Comparison of ENCODE assay signal across 7 mouse cellular contexts in genomic region chr15:86089991-86090529, GRCm38 (mm10). TPM values are rescaled to one million over a fixed set of nuclear protein-coding genes. Genes with fewer than 3 reads are reported as not detected.
DNase-seq lines count a peak whose midpoint lies in the region; ATAC-seq lines count a peak whose summit lies in the region.

No protein-coding gene starts in this region.

- no peak for ATAC-seq in embryonic facial prominence, embryonic 11.5 days (replicated peaks; ENCODE audit: insufficient number of reproducible peaks, low FRiP score, low TSS enrichment, low read depth)
- ATAC-seq in heart, embryonic 11.5 days (replicated peaks; ENCODE audit: insufficient number of reproducible peaks, low FRiP score, low TSS enrichment) = no peak
- peak; percentile 80 for ATAC-seq in kidney, embryonic 14.5 days (ENCODE audit: low FRiP score, low TSS enrichment)

- peaks cover 3% of the 10 kb centered on the region; the same call in 1 of the 2 replicates for H3K4me1 ChIP-seq in embryonic facial prominence, embryonic 11.5 days (ENCODE audit: control insufficient read depth, insufficient read depth, low read length)
- peaks cover 45% of the 10 kb centered on the region for H3K4me1 ChIP-seq in heart, embryonic 11.5 days (ENCODE audit: control insufficient read depth, insufficient read depth, low read length)
- peaks cover 50% of the 10 kb centered on the region for H3K4me1 ChIP-seq in kidney, embryonic 14.5 days (ENCODE audit: control insufficient read depth, insufficient read depth, low read length)

- H3K27ac ChIP-seq in embryonic facial prominence, embryonic 11.5 days (replicated peaks; ENCODE audit: low read depth, low read length) = 0 out of 2 replicates have a peak overlapping the region, but pooled peaks have one; percentile 6
- peak overlapping the region; percentile 60 for H3K27ac ChIP-seq in heart, embryonic 11.5 days (ENCODE audit: low read depth, low read length)
- peak overlapping the region; percentile 83 for H3K27ac ChIP-seq in kidney, embryonic 14.5 days (ENCODE audit: low read depth, low read length)

- H3K9me3 ChIP-seq in embryonic facial prominence, embryonic 11.5 days (replicated peaks; ENCODE audit: control insufficient read depth, low read length) = no peaks in the 10 kb centered on the region
- no peaks in the 10 kb centered on the region for H3K9me3 ChIP-seq in heart, embryonic 11.5 days (replicated peaks; ENCODE audit: control insufficient read depth, low read length)
- no peaks in the 10 kb centered on the region for H3K9me3 ChIP-seq in kidney, embryonic 14.5 days (ENCODE audit: control insufficient read depth, low read length)

- WGBS in embryonic facial prominence, embryonic 11.5 days = 39% methylated on average over 11 of the region's 11 CpGs
- WGBS in heart, embryonic 11.5 days (ENCODE audit: insufficient replicate concordance) = 42% methylated on average over 11 of the region's 11 CpGs
- WGBS in kidney, embryonic 14.5 days = 3% methylated on average over 11 of the region's 11 CpGs

- no peaks in the 10 kb centered on the region for H3K27me3 ChIP-seq in embryonic facial prominence, embryonic 11.5 days (ENCODE audit: control insufficient read depth, insufficient read depth, low read length)
- H3K27me3 ChIP-seq in heart, embryonic 11.5 days (ENCODE audit: control insufficient read depth, insufficient read depth, low read length) = no peaks in the 10 kb centered on the region
- no peaks in the 10 kb centered on the region for H3K27me3 ChIP-seq in kidney, embryonic 14.5 days (ENCODE audit: control insufficient read depth, insufficient read depth, low read length)

- no peak overlapping the region for H3K4me2 ChIP-seq in embryonic facial prominence, embryonic 11.5 days (ENCODE audit: low read depth, low read length)
- no peak overlapping the region for H3K4me2 ChIP-seq in heart, embryonic 11.5 days
- no peak overlapping the region for H3K4me2 ChIP-seq in kidney, embryonic 14.5 days (replicated peaks; ENCODE audit: low read depth, low read length)

- no peak overlapping the region for H3K9ac ChIP-seq in embryonic facial prominence, embryonic 11.5 days (replicated peaks; ENCODE audit: low read length)
- H3K9ac ChIP-seq in heart, embryonic 11.5 days (ENCODE audit: low read depth, low read length) = no peak overlapping the region
- H3K9ac ChIP-seq in kidney, embryonic 14.5 days (ENCODE audit: low read depth, low read length) = no peak overlapping the region

- H3K4me3 ChIP-seq in embryonic facial prominence, embryonic 11.5 days (ENCODE audit: low read depth, low read length) = no peak overlapping the region
- H3K4me3 ChIP-seq in heart, embryonic 11.5 days (ENCODE audit: low read depth, low read length) = no peak overlapping the region
- no peak overlapping the region for H3K4me3 ChIP-seq in kidney, embryonic 14.5 days (ENCODE audit: low read length)

- no peaks in the 10 kb centered on the region for H3K36me3 ChIP-seq in embryonic facial prominence, embryonic 11.5 days (replicated peaks; ENCODE audit: control insufficient read depth, insufficient read depth, low read depth, low read length)
- H3K36me3 ChIP-seq in heart, embryonic 11.5 days (ENCODE audit: control insufficient read depth, insufficient read depth, low read length) = no peaks in the 10 kb centered on the region
- no peaks in the 10 kb centered on the region; the same call in 1 of the 2 replicates for H3K36me3 ChIP-seq in kidney, embryonic 14.5 days (ENCODE audit: control insufficient read depth, insufficient read depth, low read length)

- DNase-seq in adrenal gland, adult 8-10 months = peak; percentile 83
- no peak for DNase-seq in embryonic facial prominence, embryonic 11.5 days (ENCODE audit: low spot score)
- DNase-seq in lung, postnatal 4 days = peak; percentile 75 to 89
- DNase-seq in yolk sac, embryonic 10.5 days (ENCODE audit: low spot score) = peak; percentile 62
- DNase-seq in MN1 (ENCODE audit: low spot score) = no peak

RNA-seq across cellular contexts. Expression of gene Gramd4, which starts 32.6 kb away (rescaled TPM):
- total RNA-seq in adrenal gland, adult 8-10 months (2022) = 10 to 100 TPM; 15.4 to 22.2 (median 17.5) TPM
- 6.3 and 6.9 TPM in 2 replicates for polyA plus RNA-seq in embryonic facial prominence, embryonic 11.5 days (2014; fragmentation: Nextera tagmentation; extraction: Ambion mirVana)
- 4.9 and 6.5 TPM in 2 replicates for polyA plus RNA-seq in heart, embryonic 11.5 days (2014; fragmentation: Nextera tagmentation; extraction: Ambion mirVana)
- 6.5 and 9.7 TPM in 2 replicates for polyA plus RNA-seq in kidney, embryonic 14.5 days (2014; fragmentation: Nextera tagmentation; extraction: Ambion mirVana)

RNA-seq across cellular contexts. Expression of gene Celsr1, which starts 56.5 kb away (rescaled TPM):
- 10 to 100 TPM in 2 of 4 experiments, 1 to 10 TPM in 2; 5.2 to 16.1 (median 8.7) TPM for total RNA-seq in adrenal gland, adult 8-10 months (2022)
- polyA plus RNA-seq in embryonic facial prominence, embryonic 11.5 days (2014; fragmentation: Nextera tagmentation; extraction: Ambion mirVana) = 2.0 and 2.1 TPM in 2 replicates
- polyA plus RNA-seq in heart, embryonic 11.5 days (2014; fragmentation: Nextera tagmentation; extraction: Ambion mirVana) = 2.1 and 2.2 TPM in 2 replicates
- 6.8 and 8.8 TPM in 2 replicates for polyA plus RNA-seq in kidney, embryonic 14.5 days (2014; fragmentation: Nextera tagmentation; extraction: Ambion mirVana)

Comparison
In these comparisons a context has a peak if more than half of its experiments do, and no peak if none do; other contexts are left out.
1. DNase-seq: peak in adrenal gland, adult 8-10 months (single experiment), lung, postnatal 4 days (2 of 2) and yolk sac, embryonic 10.5 days (single experiment); none in embryonic facial prominence, embryonic 11.5 days (single experiment) and MN1 (single experiment).
2. H3K27ac ChIP-seq: peak in every context shown above with its lines; median percentile 83 in kidney, embryonic 14.5 days; 60 in heart, embryonic 11.5 days; 6 in embryonic facial prominence, embryonic 11.5 days.